Mouse (Mus musculus): ENCODE measurements around the gene Olfr345. TPM values are rescaled to one million over a fixed set of nuclear protein-coding genes. Genes with fewer than 3 reads are reported as not detected.

The Olfr345 gene
- not detected in 2 replicates for polyA plus RNA-seq (2012; ENCODE audit: low replicate concordance)

GRCm38 (mm10) chr2:36639741-36640140 is at the start of gene Olfr345:
Gene Olfr345 (plus strand): TSS chr2:36640041.

GRCm38 (mm10) chr2:36685488-36685887 is 45.6 kb downstream of the Olfr345 start, which contains the start of gene Olfr346:
Gene Olfr346 (plus strand): TSS chr2:36685788.

Other genes with a start within 250 kb of the Olfr345 start
- not detected in 2 replicates for gene Olfr339, start 221.1 kb upstream of the Olfr345 start, polyA plus RNA-seq (2012; ENCODE audit: low replicate concordance)
- not detected in 2 replicates for gene Olfr340, start 187.5 kb upstream of the Olfr345 start, polyA plus RNA-seq (2012; ENCODE audit: low replicate concordance)
- not detected in 2 replicates for gene Olfr341, start 157.6 kb upstream of the Olfr345 start, polyA plus RNA-seq (2012; ENCODE audit: low replicate concordance)
- gene Olfr342, start 115.0 kb upstream of the Olfr345 start, polyA plus RNA-seq (2012; ENCODE audit: low replicate concordance) = 0.10 TPM in 1 of 2 replicates, not detected in the other
- gene Olfr344, start 73.4 kb upstream of the Olfr345 start, polyA plus RNA-seq (2012; ENCODE audit: low replicate concordance) = 0.02 TPM in 1 of 2 replicates, not detected in the other
- not detected in 2 replicates for gene Olfr346, start 45.7 kb downstream of the Olfr345 start, polyA plus RNA-seq (2012; ENCODE audit: low replicate concordance)
- gene Olfr347, start 91.9 kb downstream of the Olfr345 start, polyA plus RNA-seq (2012; ENCODE audit: low replicate concordance) = 0.05 TPM in 1 of 2 replicates, not detected in the other
- gene Olfr348, start 144.2 kb downstream of the Olfr345 start, polyA plus RNA-seq (2012; ENCODE audit: low replicate concordance) = not detected in 2 replicates
- gene Olfr50, start 150.5 kb downstream of the Olfr345 start, polyA plus RNA-seq (2012; ENCODE audit: low replicate concordance) = 0.03 TPM in 1 of 2 replicates, not detected in the other
- not detected in 2 replicates for gene Olfr3, start 177.0 kb downstream of the Olfr345 start, polyA plus RNA-seq (2012; ENCODE audit: low replicate concordance)
- gene Olfr350, start 206.3 kb downstream of the Olfr345 start, polyA plus RNA-seq (2012; ENCODE audit: low replicate concordance) = not detected in 2 replicates
- gene Olfr351, start 222.6 kb downstream of the Olfr345 start, polyA plus RNA-seq (2012; ENCODE audit: low replicate concordance) = not detected in 2 replicates
- gene Olfr352, start 228.4 kb downstream of the Olfr345 start, polyA plus RNA-seq (2012; ENCODE audit: low replicate concordance) = not detected in 2 replicates